Mouse (Mus musculus) myocyte (in vitro differentiated cells): ENCODE results near the gene Rpl35a.

Experiments used
- CEBPB ChIP-seq: IDR thresholded peaks from 2 replicates; pipeline ENCODE4 v1.6.1; 2011; ENCODE audit warnings: mild to moderate bottlenecking, moderate library complexity; ENCODE audit not compliant: poor library complexity, insufficient read depth, severe bottlenecking
- E2F4 ChIP-seq: IDR thresholded peaks from one replicate; pipeline ENCODE4 v1.6.1; 2011; ENCODE audit warnings: mild to moderate bottlenecking, control low read depth, moderate library complexity; ENCODE audit not compliant: insufficient read depth
- MAX ChIP-seq: IDR thresholded peaks from one replicate; pipeline ENCODE4 v1.6.1; 2011; ENCODE audit warnings: low read depth, mild to moderate bottlenecking, control low read depth
- MYOD1 ChIP-seq, 3 experiments: IDR thresholded peaks; one replicate each; pipeline ENCODE4 v1.6.1; 2011; ENCODE audit warnings: control low read depth in 2 of 3, low read depth in 2 of 3, mild to moderate bottlenecking in 2 of 3, moderate library complexity in 1 of 3; ENCODE audit not compliant: insufficient read length in 2 of 3, control insufficient read depth in 1 of 3
- POLR2A ChIP-seq: IDR thresholded peaks from one replicate; pipeline ENCODE4 v1.6.1; 2011; ENCODE audit warnings: low read depth, mild to moderate bottlenecking, control low read depth, moderate library complexity; ENCODE audit not compliant: insufficient read length
- POLR2AphosphoS2 ChIP-seq: IDR thresholded peaks from one replicate; pipeline ENCODE4 v1.6.1; 2011; ENCODE audit warnings: low read depth, control low read depth; ENCODE audit not compliant: insufficient read length
- SRF ChIP-seq: IDR thresholded peaks from one replicate; pipeline ENCODE4 v1.6.1; 2011; ENCODE audit warnings: low read depth; ENCODE audit not compliant: control insufficient read depth, insufficient read length
- TCF12 ChIP-seq: IDR thresholded peaks from one replicate; pipeline ENCODE4 v1.6.1; 2011; ENCODE audit warnings: mild to moderate bottlenecking, control low read depth; ENCODE audit not compliant: poor library complexity, insufficient read depth, severe bottlenecking
- USF1 ChIP-seq: IDR thresholded peaks from one replicate; pipeline ENCODE4 v1.6.1; 2011; ENCODE audit warnings: low read depth, mild to moderate bottlenecking, control low read depth, moderate library complexity

GRCm38 (mm10) chr16:33048004-33048403, 8.2 kb upstream of the Rpl35a start:
- TF ChIP-seq E2F4 (no peak), MYOD1 (IDR thresholded peaks at IDR 0.05; ENCODE audit: control insufficient read depth in 1 of 3, insufficient read length in 2 of 3, low read depth in 2 of 3) (no peak), MAX (no peak), USF1 (no peak), POLR2A (no peak), CEBPB (no peak), SRF (no peak), TCF12 (no peak), POLR2AphosphoS2 (no peak)
